Mouse (Mus musculus) erythroid progenitor cell, adult 5-6 weeks (primary cell): ENCODE data around the gene Clstn3. TPM values are rescaled to one million over a fixed set of nuclear protein-coding genes. Genes with fewer than 3 reads are reported as not detected.
"Not testable (repeated sequence)": the region's sequence is repeated elsewhere in the genome, so short reads cannot be mapped to it uniquely, and the experiment has no call there.

Experiments used
- ATAC-seq: replicated peaks from 2 replicates; pipeline ENCODE4 v1.8.0; 2016; ENCODE audit warnings: moderate number of reproducible peaks, mild to moderate bottlenecking, moderate TSS enrichment, inconsistent platforms; ENCODE audit not compliant: poor library complexity, low FRiP score, severe bottlenecking
- total RNA-seq, 2 experiments: library from RNA; stranded (forward) in 1 of 2; stranded (reverse) in 1 of 2; fragments of 150-400 nt in 1 of 2; fragments of 186-747, 209-891 nt in 1 of 2; gene quantifications; 2 replicates each; pipeline versions ENCODE4 v1.2.3 to v1.2.4; 2015 to 2017; ENCODE audit warnings: low replicate concordance in 2 of 2

The Clstn3 gene
- total RNA-seq, 2 experiments from 2014 or later, result 0.68 TPM; not detected in 1

DNA sequence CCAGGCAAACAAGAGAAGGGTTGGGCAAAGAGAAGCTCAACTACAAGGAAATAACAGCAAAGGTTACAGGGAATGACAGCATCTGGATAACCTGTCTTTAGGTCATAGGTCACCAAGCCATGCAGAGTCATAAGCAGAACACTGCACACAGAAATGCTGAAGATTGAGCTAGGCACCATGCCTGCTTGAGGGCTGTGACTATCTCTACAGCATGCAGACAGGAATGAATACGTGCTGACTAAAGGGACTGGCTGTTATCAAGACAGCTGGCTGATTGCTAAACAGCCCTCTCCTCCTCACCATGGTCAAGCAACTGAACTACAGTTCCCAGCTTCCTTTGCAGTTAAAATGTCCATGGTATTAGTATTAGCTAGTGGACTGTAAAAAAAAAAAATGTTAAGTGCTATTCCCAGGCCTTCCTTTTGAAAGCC lies 40.5 kb downstream of the Clstn3 start:
- peak; percentile 57 for ATAC-seq

DNA sequence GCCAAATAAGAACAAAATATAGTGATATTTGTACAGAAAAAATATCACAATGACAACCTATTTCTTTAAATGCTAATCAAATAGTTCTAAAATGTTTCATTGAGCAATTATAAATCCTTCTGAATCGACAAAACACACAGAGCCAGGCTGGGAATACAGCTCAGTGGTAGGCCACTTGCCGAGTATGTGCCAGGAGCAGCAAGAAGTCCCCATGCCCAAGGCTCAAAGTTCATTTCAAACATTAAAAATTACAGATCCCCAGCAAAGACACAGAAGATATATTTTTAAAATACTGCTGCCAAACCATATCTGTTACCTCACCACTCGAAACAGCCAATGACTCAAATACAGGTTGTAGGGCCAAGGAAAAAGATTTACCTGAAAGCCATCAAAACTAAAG lies 45.9 kb downstream of the Clstn3 start:
- no peak for ATAC-seq

- ATAC-seq, result peak; percentile 86
These were observed 49.1 kb downstream of the Clstn3 start for GRCm38 (mm10) chr6:124415347-124416088.

DNA sequence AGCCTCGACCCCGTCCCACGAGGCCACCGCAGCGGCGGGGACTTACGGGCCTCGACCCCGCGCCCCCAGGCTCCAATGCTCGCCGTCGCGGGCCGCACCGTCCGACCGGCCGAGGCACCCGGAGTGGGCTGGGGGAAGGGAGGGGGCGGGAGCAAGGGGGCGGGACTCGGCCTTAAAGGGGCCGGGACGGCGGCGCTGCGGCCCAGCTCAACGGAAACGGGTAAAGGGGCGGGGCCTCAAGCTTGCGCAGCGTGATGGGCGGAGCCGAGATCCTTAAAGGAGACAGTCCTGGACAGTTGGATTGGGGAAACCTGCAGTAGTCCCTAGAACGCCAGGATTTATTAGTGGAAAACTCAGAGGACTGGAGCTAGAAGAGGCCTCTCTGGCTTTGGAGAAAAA lies 49.7 kb downstream of the Clstn3 start, which contains the start of gene Pex5:
Gene Pex5, minus strand, starts transcription at position 141 of the 399 bp plus-strand sequence.
- peak; percentile 92 for ATAC-seq

GRCm38 (mm10) chr6:124414150-124414926 lies 50.3 kb downstream of the Clstn3 start:
- peak; percentile 44 for ATAC-seq

DNA sequence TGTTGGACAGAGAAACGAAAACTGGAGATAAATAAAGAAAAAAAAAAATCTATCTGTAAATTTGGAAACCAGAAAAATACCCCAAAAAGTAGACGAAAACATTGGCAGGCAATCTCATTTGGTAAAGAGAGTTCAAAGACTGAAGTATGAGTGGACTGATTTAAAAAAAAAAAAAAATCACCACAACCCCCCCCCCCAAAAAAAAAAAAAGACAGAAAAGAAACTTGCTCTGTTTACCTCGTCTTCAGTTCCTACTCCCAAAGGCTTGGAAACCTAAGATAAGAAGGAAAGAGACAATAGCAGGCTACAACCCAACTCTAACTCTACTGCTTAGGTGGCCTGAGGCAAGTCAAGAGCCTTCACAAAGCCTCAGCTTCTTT lies 50.8 kb downstream of the Clstn3 start:
- ATAC-seq, result no peak

- no peak for ATAC-seq
These were observed 56.2 kb downstream of the Clstn3 start for GRCm38 (mm10) chr6:124408355-124408754.

DNA sequence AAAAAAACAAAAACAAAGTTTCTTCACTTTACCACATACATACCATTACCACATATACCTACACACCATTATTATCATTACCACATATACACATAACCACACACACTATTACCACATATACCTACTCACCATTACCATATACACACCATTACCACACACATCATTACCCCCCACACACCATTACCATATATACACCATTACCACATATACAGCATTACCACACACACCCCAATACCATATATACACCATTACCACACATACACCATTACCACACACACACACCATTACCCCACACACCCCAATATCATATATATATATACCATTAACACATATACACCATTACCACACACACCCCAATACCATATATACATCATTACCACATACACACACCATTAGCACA lies 57.4 kb downstream of the Clstn3 start:
- ATAC-seq, result no peak

- ATAC-seq, result no peak
These were observed 58.3 kb downstream of the Clstn3 start for GRCm38 (mm10) chr6:124406326-124406725.

DNA sequence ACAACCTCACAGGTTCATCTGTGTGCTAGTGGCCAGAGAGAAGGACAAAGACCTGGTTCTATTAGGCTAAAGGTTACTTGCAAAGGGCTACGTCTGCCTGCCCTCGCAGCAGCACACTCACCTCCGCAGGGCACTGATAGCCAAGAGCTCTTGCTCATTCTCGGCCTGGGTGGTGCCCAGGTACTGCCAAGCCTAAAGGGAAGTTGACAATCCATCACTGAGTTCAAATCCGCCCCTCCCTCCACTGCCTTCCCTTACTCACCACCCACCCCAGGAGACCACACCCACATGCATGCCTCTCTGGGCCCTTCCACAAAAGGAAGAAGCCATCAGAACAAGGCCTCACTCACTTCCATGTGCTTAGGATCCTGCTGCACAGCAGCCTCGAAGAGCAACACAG lies 64.9 kb downstream of the Clstn3 start:
- ATAC-seq, result no peak

- not testable (repeated sequence) for ATAC-seq
These were observed 69.6 kb downstream of the Clstn3 start for GRCm38 (mm10) chr6:124394991-124395390.

Other genes with a start within 250 kb of the Clstn3 start
- gene Vmn2r27, start 232.9 kb downstream of the Clstn3 start, total RNA-seq (2015; ENCODE audit: low replicate concordance), result not detected in 2 replicates
- gene Vmn2r27, start 232.9 kb downstream of the Clstn3 start, total RNA-seq (2017; ENCODE audit: low replicate concordance), result not detected in 2 replicates
- gene Cd163, start 160.1 kb downstream of the Clstn3 start, total RNA-seq (2015; ENCODE audit: low replicate concordance), result 8.4 and 9.7 TPM in 2 replicates
- 27.2 and 37.1 TPM in 2 replicates for gene Cd163, start 160.1 kb downstream of the Clstn3 start, total RNA-seq (2017; ENCODE audit: low replicate concordance)
- 0.84 and 5.0 TPM in 2 replicates for gene Pex5, start 49.7 kb downstream of the Clstn3 start, total RNA-seq (2015; ENCODE audit: low replicate concordance)
- 3.7 and 6.3 TPM in 2 replicates for gene Pex5, start 49.7 kb downstream of the Clstn3 start, total RNA-seq (2017; ENCODE audit: low replicate concordance)
- 1.8 and 4.2 TPM in 2 replicates for gene C1rl, start 28.3 kb upstream of the Clstn3 start, total RNA-seq (2015; ENCODE audit: low replicate concordance)
- gene C1rl, start 28.3 kb upstream of the Clstn3 start, total RNA-seq (2017; ENCODE audit: low replicate concordance), result 0.39 and 0.91 TPM in 2 replicates
- 5.4 TPM in 1 of 2 replicates, not detected in the other for gene C1ra, start 47.6 kb upstream of the Clstn3 start, total RNA-seq (2015; ENCODE audit: low replicate concordance)
- gene C1ra, start 47.6 kb upstream of the Clstn3 start, total RNA-seq (2017; ENCODE audit: low replicate concordance), result 0.51 and 2.4 TPM in 2 replicates
- 0.84 TPM in 1 of 2 replicates, not detected in the other for gene C1s1, start 77.6 kb upstream of the Clstn3 start, total RNA-seq (2015; ENCODE audit: low replicate concordance)
- gene C1s1, start 77.6 kb upstream of the Clstn3 start, total RNA-seq (2017; ENCODE audit: low replicate concordance), result 1.4 TPM in 1 of 2 replicates, not detected in the other
- gene C1rb, start 105.5 kb upstream of the Clstn3 start, total RNA-seq (2015; ENCODE audit: low replicate concordance), result not detected in 2 replicates
- gene C1rb, start 105.5 kb upstream of the Clstn3 start, total RNA-seq (2017; ENCODE audit: low replicate concordance), result not detected in 2 replicates
- not detected in 2 replicates for gene C1s2, start 171.3 kb upstream of the Clstn3 start, total RNA-seq (2015; ENCODE audit: low replicate concordance)
- gene C1s2, start 171.3 kb upstream of the Clstn3 start, total RNA-seq (2017; ENCODE audit: low replicate concordance), result not detected in 2 replicates
- 452 and 538 TPM in 2 replicates for gene Lpcat3, start 198.2 kb upstream of the Clstn3 start, total RNA-seq (2015; ENCODE audit: low replicate concordance)
- gene Lpcat3, start 198.2 kb upstream of the Clstn3 start, total RNA-seq (2017; ENCODE audit: low replicate concordance), result 191 and 249 TPM in 2 replicates
- gene Emg1, start 247.4 kb upstream of the Clstn3 start, total RNA-seq (2015; ENCODE audit: low replicate concordance), result 103 and 153 TPM in 2 replicates
- gene Emg1, start 247.4 kb upstream of the Clstn3 start, total RNA-seq (2017; ENCODE audit: low replicate concordance), result 69.4 and 86.4 TPM in 2 replicates
- gene Phb2, start 247.5 kb upstream of the Clstn3 start, total RNA-seq (2015; ENCODE audit: low replicate concordance), result 61.2 and 143 TPM in 2 replicates
- 76.0 and 79.9 TPM in 2 replicates for gene Phb2, start 247.5 kb upstream of the Clstn3 start, total RNA-seq (2017; ENCODE audit: low replicate concordance)